Mouse (Mus musculus) adrenal gland, postnatal 4 days (tissue): ENCODE measurements around the gene Epb42. TPM values are rescaled to one million over a fixed set of nuclear protein-coding genes. Genes with fewer than 3 reads are reported as not detected.
A peak's percentile ranks its signal among the peaks of the same experiment; 100 is the strongest.

ENCODE experiments used
- DNase-seq, 2 experiments: peaks; one replicate each; pipeline ENCODE4 v3.0.0; 2021 to 2022; ENCODE audit warnings: low spot score in 2 of 2, mixed read lengths in 2 of 2
- microRNA-seq: library from miRNA; unstranded; fragments of <30 nt; microRNA quantifications from one replicate; pipeline ENCODE4 v1.2.0, GENCODE M21; 2021
- total RNA-seq, 2 experiments: library from RNA; stranded (reverse); gene quantifications; 2 replicates each; pipeline ENCODE4 v1.2.3; 2021

Gene Epb42
- total RNA-seq, 2 experiments from 2014 or later, result 6.1 to 16.0 TPM

DNA sequence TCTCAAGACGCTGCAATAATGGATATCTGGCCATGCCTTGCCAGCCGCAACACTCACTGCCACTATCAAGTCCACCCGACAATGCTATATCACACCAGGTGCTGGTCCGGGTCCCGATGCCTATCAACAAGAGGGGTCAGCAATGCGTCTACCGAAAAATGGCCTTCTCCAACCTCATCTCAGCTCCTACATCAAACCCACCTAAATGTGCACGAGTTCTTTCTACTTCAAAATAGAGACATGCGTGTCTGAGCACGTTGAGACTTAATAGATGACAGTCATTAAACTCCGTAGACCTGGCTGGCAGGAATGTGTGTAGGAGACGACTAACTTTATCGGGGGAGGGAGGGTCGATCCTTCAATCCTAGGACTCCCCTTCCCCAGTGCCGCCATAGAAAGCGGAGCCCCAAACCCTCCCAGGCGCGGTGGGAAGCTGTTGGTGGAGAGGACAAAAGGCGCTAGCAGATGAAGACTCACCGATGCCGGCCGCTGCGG is 66.8 kb downstream of the Epb42 start:
- peak in 1 of 2 experiments; percentile 4 for DNase-seq

Small RNA genes within 50 kb of the gene (microRNA-seq; reads per million reads assigned to microRNA genes)
- gene Gm44325, result not detected

Other genes starting within 250 kb of the Epb42 start
- 10 to 100 TPM; 28.5 to 34.8 TPM for gene Cdan1, start 186.9 kb downstream of the Epb42 start, total RNA-seq
- 10 to 100 TPM; 15.0 to 15.7 TPM for gene Ttbk2, start 186.5 kb downstream of the Epb42 start, total RNA-seq
- 10 to 100 TPM; 35.8 to 38.7 TPM for gene Ubr1, start 66.4 kb downstream of the Epb42 start, total RNA-seq
- 10 to 100 TPM in 1 of 2 experiments, 1 to 10 TPM in 1; 9.3 to 10.8 TPM for gene Tmem62, start 60.1 kb downstream of the Epb42 start, total RNA-seq
- 10 to 100 TPM; 52.7 to 53.5 TPM for gene Ccndbp1, start 28.7 kb downstream of the Epb42 start, total RNA-seq
- gene Tgm5, start 48.8 kb upstream of the Epb42 start, total RNA-seq, result under 1 TPM; 0.25 to 0.50 TPM
- gene Tgm7, start 72.7 kb upstream of the Epb42 start, total RNA-seq, result under 1 TPM in 1 of 2 experiments, not detected in 1; 0.17 TPM
- 10 to 100 TPM; 17.5 to 17.9 TPM for gene Adal, start 103.4 kb upstream of the Epb42 start, total RNA-seq
- gene Lcmt2, start 103.6 kb upstream of the Epb42 start, total RNA-seq, result 1 to 10 TPM; 9.5 to 9.9 TPM
- 10 to 100 TPM; 38.6 to 47.7 TPM for gene Tubgcp4, start 133.6 kb upstream of the Epb42 start, total RNA-seq
- 10 to 100 TPM; 18.5 to 20.0 TPM for gene Zscan29, start 134.1 kb upstream of the Epb42 start, total RNA-seq
- 100 to 1,000 TPM in 1 of 2 experiments, 10 to 100 TPM in 1; 99.2 to 105 TPM for gene Trp53bp1, start 234.3 kb upstream of the Epb42 start, total RNA-seq